Mouse (Mus musculus) kidney, postnatal 0 days (tissue): ENCODE data around the gene Tpcn1. TPM values are rescaled to one million over a fixed set of nuclear protein-coding genes. Genes with fewer than 3 reads are reported as not detected.

Experiments
- ATAC-seq: fragments of 200-750 bp; cut with Nextera tagmentation; replicated peaks from 2 replicates; pipeline ENCODE4 v1.8.0; 2017; ENCODE audit warnings: low read depth, moderate number of reproducible peaks, moderate TSS enrichment, moderate library complexity; ENCODE audit not compliant: low FRiP score
- DNase-seq: peaks from one replicate; pipeline ENCODE4 v3.0.0-alpha.2; 2016; ENCODE audit warnings: low spot score
- H3K27ac ChIP-seq: fragments of 300-500 bp; sonication (generic); 2 replicates; pipeline ENCODE4 v1.5.1; 2014; ENCODE audit warnings: mild to moderate bottlenecking
- H3K27me3 ChIP-seq: fragments of 300-500 bp; sonication (generic); 2 replicates; pipeline ENCODE4 v1.6.1; 2014; ENCODE audit warnings: low read length, mixed read lengths; ENCODE audit not compliant: insufficient read depth
- H3K36me3 ChIP-seq: fragments of 300-500 bp; sonication (generic); 2 replicates; pipeline ENCODE4 v1.6.1; 2014; ENCODE audit warnings: low read length, mixed read lengths; ENCODE audit not compliant: insufficient read depth
- H3K4me1 ChIP-seq: fragments of 300-500 bp; sonication (generic); replicated peaks from 2 replicates; pipeline ENCODE4 v1.6.1; 2014; ENCODE audit warnings: antibody characterized with exemption, low read length, mixed read lengths; ENCODE audit not compliant: insufficient read depth
- H3K4me2 ChIP-seq: fragments of 300-500 bp; sonication (generic); 2 replicates; pipeline ENCODE4 v1.6.1; 2014; ENCODE audit warnings: mild to moderate bottlenecking, low read length, moderate library complexity, mixed read lengths
- H3K4me3 ChIP-seq: fragments of 300-500 bp; sonication (generic); replicated peaks from 2 replicates; pipeline ENCODE4 v1.5.1; 2014; ENCODE audit warnings: low read depth, low read length
- H3K9ac ChIP-seq: fragments of 300-500 bp; sonication (generic); 2 replicates; pipeline ENCODE4 v1.6.1; 2014; ENCODE audit warnings: low read depth, low read length
- H3K9me3 ChIP-seq: fragments of 300-500 bp; sonication (generic); replicated peaks from 2 replicates; pipeline ENCODE4 v1.6.1; 2016; ENCODE audit warnings: low read length, inconsistent platforms, mixed read lengths
- CTCF ChIP-seq: IDR thresholded peaks from 2 replicates; pipeline ENCODE4 v1.5.1; 2016; ENCODE audit warnings: antibody characterized with exemption, low read depth, mild to moderate bottlenecking, moderate library complexity
- WGBS: fragments of 180-500 bp; shearing (Covaris S2); extraction: QIAGEN DNeasy Blood & Tissue Kit; methylation state at CpG from one replicate; pipeline ENCODE4 v1.1.7; 2014; 5-methylcytosine and 5-hydroxymethylcytosine counted together
- polyA plus RNA-seq: library from polyadenylated mRNA; unstranded; fragments of >200 nt; fragmentation: Nextera tagmentation; extraction: Ambion mirVana; gene quantifications from 2 replicates; pipeline ENCODE4 v1.2.1, GENCODE M21; 2015

The Tpcn1 gene
- polyA plus RNA-seq, 1 experiment from 2014 or later = 35.4 TPM

DNA sequence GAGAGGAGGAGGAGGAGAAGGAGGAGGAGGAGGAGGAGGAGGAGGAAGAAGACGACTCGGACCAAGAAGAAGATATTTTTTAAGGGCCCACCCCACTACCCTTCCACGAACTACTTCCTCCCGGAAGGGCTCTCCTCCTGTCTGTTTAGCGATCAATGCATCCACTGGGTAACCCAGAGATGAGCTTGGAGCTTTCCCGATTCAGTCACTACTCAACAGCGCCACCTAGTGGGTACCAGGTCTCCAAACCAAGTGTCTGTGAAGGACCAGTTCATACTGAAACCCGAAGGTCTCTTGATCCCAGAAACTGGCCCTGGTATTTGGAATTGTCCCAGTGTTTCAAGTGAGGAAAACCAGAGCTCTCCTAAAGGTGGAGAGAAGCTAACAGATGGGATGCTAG is 17.2 kb upstream of the Tpcn1 start:
- under 1% methylated on average over 8 of the region's 8 CpGs for WGBS
- H3K9ac ChIP-seq = no peak overlapping the region
- no peaks in the 10 kb centered on the region for H3K27me3 ChIP-seq
- TF ChIP-seq CTCF = peak; percentile 94
- no peak overlapping the region for H3K27ac ChIP-seq
- H3K36me3 ChIP-seq = no peaks in the 10 kb centered on the region
- peak overlapping the region; percentile 23 for H3K4me3 ChIP-seq
- H3K9me3 ChIP-seq = no peaks in the 10 kb centered on the region
- ATAC-seq = peak; percentile 51
- H3K4me2 ChIP-seq = peak overlapping the region; percentile 63
- DNase-seq = peak; percentile 97
- H3K4me1 ChIP-seq = 0 out of 2 replicates have a peak, but pooled peaks cover 3% of the 10 kb centered on the region

DNA sequence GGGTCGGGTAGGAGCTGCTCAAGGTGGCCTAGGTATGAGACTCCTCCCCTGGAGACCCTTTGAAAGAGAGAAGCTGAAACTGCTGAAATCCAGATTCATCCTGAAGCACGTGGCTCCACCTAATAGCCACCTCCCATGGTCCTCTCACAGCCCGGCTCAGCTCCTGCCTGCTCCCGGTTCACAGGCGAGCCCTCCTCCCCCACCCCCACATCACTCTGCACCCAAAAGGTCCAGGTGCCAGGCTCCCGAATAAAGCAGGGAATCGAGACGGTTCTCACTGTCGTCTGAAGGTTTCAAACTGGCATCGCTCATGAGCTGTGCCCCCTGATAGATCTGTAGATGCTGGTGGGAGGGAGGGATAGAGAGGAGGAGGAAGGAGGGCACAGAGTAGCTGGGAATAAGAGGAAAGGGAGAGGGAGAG is 16.8 kb upstream of the Tpcn1 start:
- H3K4me2 ChIP-seq = peak overlapping the region; percentile 63
- H3K9me3 ChIP-seq = no peaks in the 10 kb centered on the region
- WGBS = under 1% methylated on average over 10 of the region's 10 CpGs
- DNase-seq (no peak), ATAC-seq (no peak)
- 0 out of 2 replicates have a peak, but pooled peaks cover 3% of the 10 kb centered on the region for H3K4me1 ChIP-seq
- TF ChIP-seq CTCF = no peak
- H3K36me3 ChIP-seq = no peaks in the 10 kb centered on the region
- H3K27ac ChIP-seq = peak overlapping the region; percentile 50
- H3K27me3 ChIP-seq = no peaks in the 10 kb centered on the region
- peak overlapping the region; percentile 23 for H3K4me3 ChIP-seq
- no peak overlapping the region for H3K9ac ChIP-seq

DNA sequence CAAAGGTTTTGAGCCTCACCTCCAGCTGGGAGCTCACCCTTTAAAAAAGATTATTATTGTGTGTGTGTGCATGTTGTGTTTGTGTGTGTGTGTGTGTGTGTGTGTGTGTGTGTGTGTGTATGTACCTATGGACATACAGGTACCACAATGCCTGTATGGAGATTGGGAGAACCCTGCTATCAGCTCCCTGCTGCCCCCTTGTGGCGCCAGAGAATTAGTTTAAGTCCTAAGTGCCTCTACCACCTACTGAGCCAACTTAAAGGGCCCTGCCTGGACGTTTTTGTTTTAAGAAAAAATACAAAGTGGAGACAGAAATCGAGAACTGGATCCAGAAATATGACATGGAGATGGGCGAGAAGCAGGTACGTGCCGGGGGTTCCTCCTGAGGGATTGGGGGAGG is 16.4 kb upstream of the Tpcn1 start:
- WGBS = 2% methylated on average over 6 of the region's 6 CpGs
- Histone ChIP-seq H3K27me3 (no peaks in the 10 kb centered on the region), H3K9me3 (no peaks in the 10 kb centered on the region), H3K4me3 (peak overlapping the region; percentile 23), H3K36me3 (no peaks in the 10 kb centered on the region), H3K4me2 (peak overlapping the region; percentile 63), H3K9ac (no peak overlapping the region), H3K4me1 (0 out of 2 replicates have a peak, but pooled peaks cover 3% of the 10 kb centered on the region), H3K27ac (peak overlapping the region; percentile 50)
- ATAC-seq (peak; percentile 58; the same call in 1 of the 2 replicates), DNase-seq (peak; percentile 90)
- peak; percentile 87 for TF ChIP-seq CTCF

DNA sequence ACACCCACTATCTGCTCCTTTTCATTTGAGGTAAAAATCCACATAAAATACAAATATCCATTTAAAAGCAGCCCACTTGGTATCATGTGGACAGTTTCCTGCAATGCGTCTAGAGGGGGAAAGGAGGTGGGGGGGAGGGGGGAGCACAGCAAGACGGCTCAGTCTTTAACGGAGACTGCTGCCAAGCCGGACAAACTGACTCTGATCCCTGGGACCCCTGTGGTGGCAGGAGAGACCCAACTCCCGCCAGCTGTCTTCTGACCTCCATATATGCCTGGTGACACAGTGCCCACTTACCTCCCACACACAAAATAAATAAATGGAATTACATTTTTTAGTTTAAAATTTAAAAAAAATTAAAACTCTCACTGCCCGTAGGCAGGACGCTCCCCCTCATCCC is 15.0 kb upstream of the Tpcn1 start:
- ATAC-seq = no peak
- no peaks in the 10 kb centered on the region for H3K9me3 ChIP-seq
- H3K36me3 ChIP-seq = no peaks in the 10 kb centered on the region
- no peak for DNase-seq
- TF ChIP-seq CTCF = no peak
- no peak overlapping the region for H3K27ac ChIP-seq
- H3K9ac ChIP-seq = no peak overlapping the region
- 77% methylated on average over 7 of the region's 7 CpGs for WGBS
- no peak overlapping the region for H3K4me3 ChIP-seq
- H3K4me2 ChIP-seq = no peak overlapping the region
- H3K27me3 ChIP-seq = no peaks in the 10 kb centered on the region
- H3K4me1 ChIP-seq = 0 out of 2 replicates have a peak, but pooled peaks cover 3% of the 10 kb centered on the region

DNA sequence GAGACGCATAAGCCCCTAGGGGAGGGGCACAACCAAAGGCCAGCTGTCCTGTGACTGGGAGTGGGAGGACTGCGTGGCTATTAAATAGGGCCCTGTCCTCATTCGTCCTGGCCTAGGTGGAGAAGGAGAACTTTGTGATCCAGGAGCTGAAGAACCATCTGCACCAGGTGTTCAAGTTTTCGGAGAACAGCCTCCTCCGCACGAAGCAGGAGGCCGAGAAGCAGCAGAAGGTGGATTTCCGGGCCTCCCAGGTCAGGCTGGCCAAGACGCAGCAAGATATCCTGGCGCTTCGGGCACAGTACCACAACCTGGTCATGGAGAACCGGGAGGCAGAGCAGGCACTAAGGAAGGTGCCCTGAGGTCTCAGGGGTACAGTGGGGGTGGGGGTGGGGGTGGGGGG is 13.7 kb upstream of the Tpcn1 start:
- TF ChIP-seq CTCF = no peak
- no peaks in the 10 kb centered on the region for H3K9me3 ChIP-seq
- no peak for ATAC-seq
- 88% methylated on average over 12 of the region's 12 CpGs for WGBS
- H3K4me2 ChIP-seq = no peak overlapping the region
- no peak overlapping the region for H3K9ac ChIP-seq
- DNase-seq = no peak
- no peaks in the 10 kb centered on the region for H3K27me3 ChIP-seq
- 0 out of 2 replicates have a peak, but pooled peaks cover 3% of the 10 kb centered on the region for H3K4me1 ChIP-seq
- H3K36me3 ChIP-seq = no peaks in the 10 kb centered on the region
- no peak overlapping the region for H3K27ac ChIP-seq
- no peak overlapping the region for H3K4me3 ChIP-seq

DNA sequence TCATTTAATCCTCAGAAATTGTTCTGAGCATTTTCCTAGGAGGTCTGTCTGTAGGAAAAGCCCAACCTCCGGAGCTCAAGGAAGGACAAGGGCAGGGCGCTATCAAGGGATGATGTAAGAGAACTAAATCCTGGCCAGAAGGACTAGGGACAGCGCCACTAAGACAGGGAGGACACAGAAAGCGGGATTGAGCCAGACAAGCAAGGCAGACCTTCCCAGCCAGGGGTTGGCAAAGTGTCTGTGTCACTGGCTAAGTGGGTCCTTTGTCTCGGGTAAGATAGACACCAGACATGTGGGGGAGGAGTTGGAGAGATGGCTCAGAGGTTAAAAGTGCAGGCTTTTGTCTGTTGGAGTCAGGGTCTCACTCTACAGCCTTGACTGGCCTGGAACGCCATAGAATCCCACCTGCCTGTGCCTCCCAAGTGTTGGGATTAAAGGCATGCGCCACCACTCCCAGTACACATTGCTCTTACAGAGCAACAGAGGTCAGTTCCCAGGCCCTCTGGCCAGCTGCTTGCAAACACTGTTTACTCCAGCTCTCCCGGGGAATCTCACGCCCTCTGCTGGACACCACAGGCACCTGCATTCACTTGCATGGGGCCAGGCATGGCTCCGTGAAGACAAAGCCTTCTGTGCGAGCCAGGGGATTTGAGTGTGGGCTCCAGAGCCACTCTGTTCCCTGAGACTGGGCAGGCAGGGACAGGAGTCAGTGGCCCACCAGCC is 12.6 kb upstream of the Tpcn1 start:
- 0 out of 2 replicates have a peak, but pooled peaks cover 3% of the 10 kb centered on the region for H3K4me1 ChIP-seq
- peak; percentile 76 for TF ChIP-seq CTCF
- 59% methylated on average over 11 of the region's 11 CpGs for WGBS
- no peaks in the 10 kb centered on the region for H3K36me3 ChIP-seq
- H3K27me3 ChIP-seq = no peaks in the 10 kb centered on the region
- DNase-seq (peak; percentile 64), ATAC-seq (peak; percentile 36; the same call in 1 of the 2 replicates)
- H3K9me3 ChIP-seq = no peaks in the 10 kb centered on the region
- no peak overlapping the region for H3K4me3 ChIP-seq
- H3K9ac ChIP-seq = no peak overlapping the region
- H3K4me2 ChIP-seq = no peak overlapping the region
- H3K27ac ChIP-seq = no peak overlapping the region

DNA sequence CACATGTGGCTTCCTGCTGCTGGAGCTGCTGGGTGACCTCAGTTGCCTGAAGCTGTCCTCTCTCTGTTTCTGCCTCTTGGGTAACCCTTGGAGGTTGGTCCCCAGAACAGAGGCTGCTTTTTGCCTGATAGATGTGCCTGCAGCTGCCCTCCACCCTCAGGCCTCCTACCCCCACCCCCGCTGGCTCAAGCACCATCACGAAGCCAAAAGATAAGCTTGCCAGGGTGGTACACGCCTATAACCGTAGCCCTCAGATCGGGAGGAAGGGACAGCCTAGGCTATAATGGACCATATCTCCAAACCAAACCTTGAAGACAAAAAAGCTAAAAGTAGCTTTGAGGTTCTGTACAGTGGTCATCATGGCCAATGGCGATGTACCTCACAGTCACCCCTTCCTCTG is 11.2 kb upstream of the Tpcn1 start:
- Histone ChIP-seq H3K36me3 (no peaks in the 10 kb centered on the region), H3K4me3 (no peak overlapping the region), H3K27me3 (no peaks in the 10 kb centered on the region), H3K27ac (no peak overlapping the region), H3K9ac (no peak overlapping the region), H3K4me1 (no peaks in the 10 kb centered on the region), H3K9me3 (no peaks in the 10 kb centered on the region), H3K4me2 (no peak overlapping the region)
- WGBS = 89% methylated on average over 6 of the region's 6 CpGs
- TF ChIP-seq CTCF = no peak
- DNase-seq (no peak), ATAC-seq (no peak)
